Mouse (Mus musculus) kidney, adult 2 months (tissue): ENCODE data around the gene Gpr183. TPM values are rescaled to one million over a fixed set of nuclear protein-coding genes. Genes with fewer than 3 reads are reported as not detected.

Source experiments
- DNase-seq: peaks from one replicate; pipeline ENCODE4 v3.0.0; 2021
- H3K27ac ChIP-seq: fragments of 200-500 bp; 2 replicates; pipeline ENCODE4 v1.5.1; 2012; ENCODE audit warnings: low read depth, low read length, control low read depth, inconsistent platforms; ENCODE audit not compliant: insufficient read depth
- H3K27me3 ChIP-seq: fragments of 200-500 bp; replicated peaks from 2 replicates; pipeline ENCODE4 v1.6.1; 2012; ENCODE audit warnings: mild to moderate bottlenecking, moderate library complexity, low read length, inconsistent platforms; ENCODE audit not compliant: control insufficient read depth, insufficient read depth
- H3K36me3 ChIP-seq: fragments of 200-500 bp; 2 replicates; pipeline ENCODE4 v1.6.1; 2012; ENCODE audit warnings: mild to moderate bottlenecking, moderate library complexity, low read length, inconsistent platforms; ENCODE audit not compliant: control insufficient read depth, insufficient read depth
- H3K4me1 ChIP-seq: fragments of 200-500 bp; 2 replicates; pipeline ENCODE4 v1.6.1; 2011; ENCODE audit warnings: low read length; ENCODE audit not compliant: control insufficient read depth, insufficient read depth
- H3K4me3 ChIP-seq: fragments of 200-500 bp; 2 replicates; pipeline ENCODE4 v1.5.1; 2011; ENCODE audit warnings: mild to moderate bottlenecking, low read depth, low read length, control low read depth; ENCODE audit not compliant: insufficient read depth
- CTCF ChIP-seq: fragments of 200-500 bp; conservative IDR thresholded peaks from 2 replicates; pipeline ENCODE4 v1.5.1; 2011; ENCODE audit warnings: low read depth, mild to moderate bottlenecking, control low read depth, low read length, moderate library complexity, mixed read lengths; ENCODE audit not compliant: insufficient read depth, insufficient read length
- POLR2A ChIP-seq: fragments of 200-500 bp; IDR thresholded peaks from one replicate; pipeline ENCODE4 v1.6.1; 2011; ENCODE audit warnings: low read depth, low read length, control low read depth
- WGBS: fragments of 180-500 bp; shearing (Covaris S2); methylation state at CpG from one replicate; pipeline ENCODE4 v1.1.7; 2018; 5-methylcytosine and 5-hydroxymethylcytosine counted together
- polyA plus RNA-seq: library from polyadenylated mRNA; depleted of rRNA; stranded (reverse); fragments of >200 nt; gene quantifications from 2 replicates; pipeline ENCODE4 v1.2.3, GENCODE M21; 2012

Gene Gpr183
- polyA plus RNA-seq, 1 experiment = 1.7 TPM

DNA sequence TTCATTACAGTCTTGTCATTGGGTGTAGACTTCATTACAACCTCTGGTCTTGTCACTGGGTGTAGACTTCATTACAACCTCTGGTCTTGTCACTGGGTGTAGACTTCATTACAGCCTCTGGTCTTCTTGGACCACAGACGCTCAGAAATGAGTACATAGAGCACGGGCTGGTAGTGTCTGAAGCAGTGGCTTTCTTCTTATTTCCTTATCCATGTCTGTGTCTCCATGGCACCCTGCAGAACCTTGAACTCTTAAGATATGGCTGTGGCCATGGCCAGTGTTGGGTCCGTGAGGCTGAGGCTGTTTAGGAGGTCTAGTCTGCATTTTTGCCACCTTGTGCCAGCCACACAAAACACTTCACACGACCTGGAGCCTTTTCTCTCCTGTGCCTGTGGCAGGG lies 43.3 kb upstream of the Gpr183 start:
- no peak for TF ChIP-seq POLR2A
- TF ChIP-seq CTCF = no peak
- no peaks in the 10 kb centered on the region for H3K36me3 ChIP-seq
- no peaks in the 10 kb centered on the region for H3K4me1 ChIP-seq
- H3K4me3 ChIP-seq = no peak overlapping the region
- no peak for DNase-seq
- no peaks in the 10 kb centered on the region for H3K27me3 ChIP-seq
- WGBS = 92% methylated on average over 4 of the region's 4 CpGs
- no peak overlapping the region for H3K27ac ChIP-seq

DNA sequence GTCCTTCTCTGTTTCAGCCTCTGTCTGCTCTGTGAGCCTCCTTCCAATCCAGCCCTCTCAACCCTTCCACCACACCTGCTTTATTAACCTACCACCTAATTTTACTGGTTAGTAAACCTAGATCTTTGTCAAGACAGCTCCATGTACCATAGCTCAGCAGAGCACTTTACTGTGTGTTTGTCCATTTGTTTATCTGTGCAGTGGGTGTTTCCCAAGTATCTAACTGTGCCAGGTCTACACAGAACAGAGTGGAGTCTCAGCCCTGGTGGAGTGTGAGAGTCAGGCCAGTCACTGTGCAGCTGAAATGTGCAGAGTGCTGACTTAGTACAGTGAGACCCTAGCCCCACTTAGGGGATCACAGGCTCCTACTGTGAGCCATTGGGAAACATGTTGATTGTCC lies 38.8 kb upstream of the Gpr183 start:
- Histone ChIP-seq H3K27me3 (no peaks in the 10 kb centered on the region), H3K27ac (no peak overlapping the region), H3K4me1 (peaks cover 3% of the 10 kb centered on the region; the same call in 1 of the 2 replicates), H3K4me3 (no peak overlapping the region), H3K36me3 (no peaks in the 10 kb centered on the region)
- TF ChIP-seq POLR2A = no peak
- TF ChIP-seq CTCF = no peak
- DNase-seq = no peak

GRCm38 (mm10) chr14:122002224-122002623 lies 37.2 kb upstream of the Gpr183 start:
- Histone ChIP-seq H3K36me3 (no peaks in the 10 kb centered on the region), H3K27ac (no peak overlapping the region), H3K4me1 (peaks cover 3% of the 10 kb centered on the region; the same call in 1 of the 2 replicates), H3K27me3 (no peaks in the 10 kb centered on the region), H3K4me3 (no peak overlapping the region)
- TF ChIP-seq POLR2A = no peak
- TF ChIP-seq CTCF = no peak
- DNase-seq = no peak
- 98% methylated on average over 7 of the region's 7 CpGs for WGBS

DNA sequence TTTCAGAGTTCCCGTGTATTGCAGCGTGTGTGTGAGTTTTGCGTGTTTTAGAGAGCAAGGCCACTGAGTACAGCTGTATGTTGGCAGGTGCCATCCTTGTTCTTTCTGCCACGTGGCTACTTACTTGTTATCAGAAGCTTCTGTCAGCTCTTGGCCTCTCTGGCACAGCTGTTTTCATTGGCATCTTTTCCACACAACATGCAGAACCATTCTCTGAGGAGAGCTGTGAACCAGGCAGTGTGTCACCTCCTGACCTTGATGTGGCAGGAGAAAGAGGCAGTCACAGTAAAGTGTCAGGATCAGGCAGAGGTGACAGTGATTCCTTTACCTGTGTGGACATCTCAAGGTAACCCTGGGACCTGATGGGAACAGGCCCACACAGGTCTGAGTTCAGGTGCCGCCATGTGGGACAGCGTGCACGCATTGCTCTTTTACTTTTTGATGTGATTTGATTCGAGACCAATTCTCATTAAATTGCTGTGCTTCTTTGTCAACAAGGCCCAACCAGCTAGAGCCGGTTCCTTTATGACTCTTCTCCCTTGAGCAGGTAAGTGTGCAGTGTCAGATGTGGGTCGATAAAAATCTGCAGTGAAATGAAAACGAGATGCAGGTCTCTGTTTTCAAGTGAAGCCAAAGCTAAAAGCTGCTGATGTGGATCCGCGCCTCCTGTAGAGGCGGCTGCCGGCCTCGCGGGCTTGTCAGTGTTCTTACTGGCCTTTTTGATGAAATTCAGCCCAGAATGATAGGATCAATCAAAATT lies 35.5 kb upstream of the Gpr183 start:
- 69% methylated on average over 17 of the region's 17 CpGs for WGBS
- no peaks in the 10 kb centered on the region for H3K27me3 ChIP-seq
- H3K4me1 ChIP-seq = peaks cover 3% of the 10 kb centered on the region; the same call in 1 of the 2 replicates
- DNase-seq = peak; percentile 37
- TF ChIP-seq CTCF (no peak), POLR2A (no peak)
- no peak overlapping the region for H3K4me3 ChIP-seq
- H3K36me3 ChIP-seq = no peaks in the 10 kb centered on the region
- 0 out of 2 replicates have a peak overlapping the region, but pooled peaks have one; percentile 30 for H3K27ac ChIP-seq

- Histone ChIP-seq H3K4me1 (peaks cover 3% of the 10 kb centered on the region; the same call in 1 of the 2 replicates), H3K27ac (no peak overlapping the region), H3K27me3 (no peaks in the 10 kb centered on the region), H3K36me3 (no peaks in the 10 kb centered on the region), H3K4me3 (no peak overlapping the region)
- 59% methylated on average over 8 of the region's 8 CpGs for WGBS
- peak; percentile 27 for DNase-seq
- TF ChIP-seq CTCF (no peak), POLR2A (no peak)
These were observed 34.5 kb upstream of the Gpr183 start for GRCm38 (mm10) chr14:121999455-121999854.

GRCm38 (mm10) chr14:121996786-121997185 lies 31.8 kb upstream of the Gpr183 start:
- Histone ChIP-seq H3K27ac (no peak overlapping the region), H3K4me3 (no peak overlapping the region)
- peak; percentile 90 for DNase-seq

DNA sequence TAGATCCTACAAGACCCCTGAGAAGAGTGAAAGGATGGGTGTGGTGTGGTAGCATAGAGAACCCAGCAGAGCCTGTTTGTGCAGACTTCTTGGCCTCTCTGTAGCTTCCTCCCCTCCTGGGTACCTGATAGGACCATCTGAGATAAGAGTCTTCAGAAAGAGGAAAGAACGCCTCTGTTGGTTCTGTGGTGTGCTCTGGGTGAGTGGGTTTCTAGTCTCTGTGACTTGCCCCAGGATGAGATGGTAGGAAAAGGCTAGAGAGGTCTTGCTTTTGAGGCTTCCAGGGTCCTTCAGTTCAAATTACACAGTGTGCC lies 30.5 kb upstream of the Gpr183 start:
- Histone ChIP-seq H3K36me3 (no peaks in the 10 kb centered on the region), H3K4me3 (no peak overlapping the region), H3K27ac (no peak overlapping the region), H3K27me3 (no peaks in the 10 kb centered on the region), H3K4me1 (peaks cover 3% of the 10 kb centered on the region; the same call in 1 of the 2 replicates)
- no peak for DNase-seq
- TF ChIP-seq CTCF (no peak), POLR2A (no peak)
- 83% methylated on average over 1 of the region's 1 CpGs for WGBS

More at GRCm38 (mm10) chr14:121996786-121997185, 31.8 kb upstream of the Gpr183 start:
- TF ChIP-seq CTCF (no peak), POLR2A (no peak)
- WGBS = 65% methylated on average over 8 of the region's 8 CpGs
- Histone ChIP-seq H3K4me1 (peaks cover 3% of the 10 kb centered on the region; the same call in 1 of the 2 replicates), H3K27me3 (no peaks in the 10 kb centered on the region), H3K36me3 (no peaks in the 10 kb centered on the region)
